Mouse (Mus musculus): ENCODE data around the gene Tmem121. TPM values are rescaled to one million over a fixed set of nuclear protein-coding genes. Genes with fewer than 3 reads are reported as not detected.

The Tmem121 gene
- polyA plus RNA-seq, 3 experiments from 2014 or later, result 0.23 TPM; not detected in 2

- ATAC-seq, result no peak
Measured at GRCm38 (mm10) chr12:113149341-113149740, 36.4 kb upstream of the Tmem121 start.

- ATAC-seq, result no peak
Measured at GRCm38 (mm10) chr12:113149896-113150295, 35.8 kb upstream of the Tmem121 start.

- no peak for ATAC-seq
Measured at GRCm38 (mm10) chr12:113150591-113150990, 35.1 kb upstream of the Tmem121 start.

- no peak for ATAC-seq
Measured at GRCm38 (mm10) chr12:113151046-113151445, 34.7 kb upstream of the Tmem121 start.

GRCm38 (mm10) chr12:113151661-113152271 is 34.0 kb upstream of the Tmem121 start:
- no peak for ATAC-seq

- no peak for ATAC-seq
Measured at GRCm38 (mm10) chr12:113152272-113152661, 33.5 kb upstream of the Tmem121 start.

GRCm38 (mm10) chr12:113152991-113153525 is 32.7 kb upstream of the Tmem121 start:
- ATAC-seq, result no peak

- ATAC-seq, result no peak
Measured at GRCm38 (mm10) chr12:113153971-113154370, 31.8 kb upstream of the Tmem121 start.

GRCm38 (mm10) chr12:113154747-113155075 is 31.0 kb upstream of the Tmem121 start:
- ATAC-seq, result no peak

GRCm38 (mm10) chr12:113155076-113155771 is 30.5 kb upstream of the Tmem121 start:
- ATAC-seq, result peak; percentile 5

- peak; percentile 87 for ATAC-seq
Measured at GRCm38 (mm10) chr12:113155887-113156539, 29.7 kb upstream of the Tmem121 start, which contains the start of gene Tedc1. Tedc1 (plus strand) TSS chr12:113156421.

- no peak for ATAC-seq
Measured at GRCm38 (mm10) chr12:113156540-113156929, 29.2 kb upstream of the Tmem121 start.

GRCm38 (mm10) chr12:113157002-113157401 is 28.7 kb upstream of the Tmem121 start:
- no peak for ATAC-seq

GRCm38 (mm10) chr12:113157521-113157920 is 28.2 kb upstream of the Tmem121 start:
- ATAC-seq, result no peak

GRCm38 (mm10) chr12:113157971-113158370 is 27.8 kb upstream of the Tmem121 start:
- no peak for ATAC-seq

GRCm38 (mm10) chr12:113163561-113164006 is 22.1 kb upstream of the Tmem121 start:
- no peak for ATAC-seq

GRCm38 (mm10) chr12:113168031-113168536 is 17.6 kb upstream of the Tmem121 start:
- peak; percentile 93 for ATAC-seq

GRCm38 (mm10) chr12:113176960-113177725 is 8.6 kb upstream of the Tmem121 start:
- no peak for ATAC-seq

GRCm38 (mm10) chr12:113181020-113181419 is 4.7 kb upstream of the Tmem121 start:
- ATAC-seq, result no peak

GRCm38 (mm10) chr12:113184945-113185344 is 785 bp upstream of the Tmem121 start:
- ATAC-seq, result no peak

- no peak for ATAC-seq
Measured at GRCm38 (mm10) chr12:113186326-113187010, 738 bp downstream of the Tmem121 start.

GRCm38 (mm10) chr12:113187011-113187375 is 1.3 kb downstream of the Tmem121 start:
- no peak for ATAC-seq
